Mouse (Mus musculus): ENCODE data around the gene Tspan13. TPM values are rescaled to one million over a fixed set of nuclear protein-coding genes. Genes with fewer than 3 reads are reported as not detected.

Gene Tspan13
- polyA plus RNA-seq, 1 experiment from 2014 or later: 382 TPM

DNA sequence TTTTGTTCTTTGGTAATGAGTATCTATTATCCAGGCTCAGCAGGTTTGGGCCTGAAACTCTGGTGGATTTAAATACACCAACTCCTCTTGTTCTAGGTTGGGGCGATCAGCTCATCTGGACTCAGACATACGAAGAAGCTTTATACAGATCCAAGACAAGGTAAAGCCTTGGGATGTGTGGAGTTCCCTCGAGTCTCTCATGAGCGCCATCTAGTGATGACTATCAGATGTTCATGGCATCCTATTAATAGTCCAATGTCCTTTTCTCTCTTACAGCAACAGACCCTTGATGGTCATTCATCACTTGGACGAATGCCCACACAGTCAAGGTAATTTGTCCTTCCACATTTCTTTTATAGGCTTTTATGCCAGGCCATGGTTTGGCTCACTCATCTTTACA is 46.5 kb downstream of the Tspan13 start:
- WGBS: 27% methylated on average over 5 of the region's 5 CpGs

DNA sequence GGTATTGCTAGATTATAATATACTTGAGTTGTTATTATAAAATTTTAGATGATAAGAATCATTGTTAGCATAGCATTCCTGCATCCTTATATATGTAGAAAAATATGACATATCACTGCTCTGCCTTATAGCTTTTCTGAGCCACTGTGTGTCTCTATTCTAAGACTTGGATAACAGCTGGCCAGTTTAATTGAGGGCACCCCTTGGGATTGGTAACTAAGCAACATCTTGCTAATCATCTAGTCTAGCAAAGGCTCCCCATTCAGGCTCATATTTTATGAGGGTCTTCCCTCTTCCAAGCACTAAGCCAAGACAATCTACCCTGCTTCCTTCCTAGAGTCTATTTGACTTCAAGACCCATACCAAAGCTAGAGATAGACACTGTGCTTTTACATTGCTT is 48.2 kb downstream of the Tspan13 start:
- H3K27me3 ChIP-seq (ENCODE audit: control insufficient read depth, insufficient read depth, low read length): no peaks in the 10 kb centered on the region
- DNase-seq (ENCODE audit: low spot score): peak; percentile 77
- ATAC-seq (ENCODE audit: low FRiP score): peak; percentile 74
- H3K4me2 ChIP-seq (replicated peaks): no peak overlapping the region
- H3K4me1 ChIP-seq (replicated peaks; ENCODE audit: control insufficient read depth, insufficient read depth, low read length): peaks cover 16% of the 10 kb centered on the region; the same call in 1 of the 2 replicates
- no peak overlapping the region for H3K4me3 ChIP-seq (replicated peaks; ENCODE audit: low read length)
- no peaks in the 10 kb centered on the region for H3K9me3 ChIP-seq (ENCODE audit: control insufficient read depth, low read length)
- H3K9ac ChIP-seq: no peak overlapping the region
- peak overlapping the region; percentile 40; the same call in 1 of the 2 replicates for H3K27ac ChIP-seq
- H3K36me3 ChIP-seq (replicated peaks; ENCODE audit: control insufficient read depth, insufficient read depth): no peaks in the 10 kb centered on the region

More for the DNA sequence above, 46.5 kb downstream of the Tspan13 start:
- no peak overlapping the region for H3K9ac ChIP-seq
- H3K4me2 ChIP-seq (replicated peaks): no peak overlapping the region
- H3K4me3 ChIP-seq (replicated peaks; ENCODE audit: low read length): no peak overlapping the region
- H3K36me3 ChIP-seq (replicated peaks; ENCODE audit: control insufficient read depth, insufficient read depth): no peaks in the 10 kb centered on the region
- ATAC-seq (ENCODE audit: low FRiP score) (0 out of 2 replicates have a peak, but pooled peaks have one; percentile 36), DNase-seq (ENCODE audit: low spot score) (peak; percentile 72)
- H3K27me3 ChIP-seq (ENCODE audit: control insufficient read depth, insufficient read depth, low read length): no peaks in the 10 kb centered on the region
- peaks cover 16% of the 10 kb centered on the region; the same call in 1 of the 2 replicates for H3K4me1 ChIP-seq (replicated peaks; ENCODE audit: control insufficient read depth, insufficient read depth, low read length)
- no peak overlapping the region for H3K27ac ChIP-seq
- H3K9me3 ChIP-seq (ENCODE audit: control insufficient read depth, low read length): no peaks in the 10 kb centered on the region

DNA sequence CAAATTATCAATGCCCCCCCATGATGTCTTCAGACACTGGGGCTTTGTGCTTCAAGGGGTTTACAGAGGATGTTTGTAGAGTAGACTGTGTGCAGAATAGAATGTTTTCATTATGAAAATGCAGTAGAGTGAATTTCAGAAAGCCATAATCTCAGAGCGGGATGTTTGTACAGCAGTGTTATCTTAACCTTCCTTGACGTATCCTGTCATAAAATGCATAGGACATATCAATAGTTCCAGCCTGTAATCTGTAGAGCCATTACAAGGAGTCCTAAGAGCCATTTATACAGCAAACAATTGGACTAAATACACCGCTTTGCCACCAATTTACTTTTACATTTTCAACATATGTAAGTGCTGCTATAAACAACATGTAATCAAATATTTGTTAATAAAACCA is 48.7 kb downstream of the Tspan13 start:
- WGBS: 76% methylated on average over 3 of the region's 3 CpGs
- 0 out of 2 replicates have a peak overlapping the region, but pooled peaks have one; percentile 43 for H3K27ac ChIP-seq
- ATAC-seq (ENCODE audit: low FRiP score): no peak

DNA sequence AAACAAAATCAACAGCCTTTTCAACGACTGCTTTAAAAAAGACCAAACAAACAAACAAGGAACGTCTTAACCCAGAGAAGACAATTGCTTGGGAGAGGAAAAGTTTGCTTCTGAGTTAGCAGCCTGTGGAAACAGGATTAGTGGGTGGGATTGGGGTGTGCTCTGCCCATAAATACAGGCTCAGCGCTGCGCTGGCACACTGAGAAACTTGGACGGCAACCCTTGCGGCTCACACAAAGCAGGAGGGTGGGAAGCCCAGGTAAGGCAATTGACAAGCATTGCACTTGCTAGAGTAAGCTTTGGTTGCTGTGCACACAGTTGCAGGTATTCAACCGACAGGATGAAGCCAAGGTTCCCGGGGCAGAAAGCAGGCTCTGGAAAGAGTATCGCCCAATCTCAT is 49.6 kb downstream of the Tspan13 start, which contains the start of gene Agr2:
TSS of gene Agr2 (plus strand) at position 197 of the 400 bp plus-strand sequence.
- H3K27me3 ChIP-seq (ENCODE audit: control insufficient read depth, insufficient read depth, low read length): no peaks in the 10 kb centered on the region
- no peaks in the 10 kb centered on the region for H3K9me3 ChIP-seq (ENCODE audit: control insufficient read depth, low read length)
- no peak within 1 kb of the TSS for H3K4me3 ChIP-seq (replicated peaks; ENCODE audit: low read length)
- no peak within 1 kb of the TSS for H3K9ac ChIP-seq
- ATAC-seq (ENCODE audit: low FRiP score) (no peak), DNase-seq (ENCODE audit: low spot score) (no peak)
- H3K4me1 ChIP-seq (replicated peaks; ENCODE audit: control insufficient read depth, insufficient read depth, low read length): peaks cover 11% of the 10 kb centered on the region; the same call in 1 of the 2 replicates
- 0 out of 2 replicates have a peak within 1 kb of the TSS, but pooled peaks have one; percentile 43 for H3K27ac ChIP-seq
- H3K36me3 ChIP-seq (replicated peaks; ENCODE audit: control insufficient read depth, insufficient read depth): no peaks in the 10 kb centered on the region
- 65% methylated on average over 9 of the region's 9 CpGs for WGBS
- no peak within 1 kb of the TSS for H3K4me2 ChIP-seq (replicated peaks)

More for the DNA sequence above, 48.7 kb downstream of the Tspan13 start:
- Histone ChIP-seq H3K27me3 (ENCODE audit: control insufficient read depth, insufficient read depth, low read length) (no peaks in the 10 kb centered on the region), H3K36me3 (replicated peaks; ENCODE audit: control insufficient read depth, insufficient read depth) (no peaks in the 10 kb centered on the region), H3K4me1 (replicated peaks; ENCODE audit: control insufficient read depth, insufficient read depth, low read length) (peaks cover 16% of the 10 kb centered on the region; the same call in 1 of the 2 replicates), H3K9me3 (ENCODE audit: control insufficient read depth, low read length) (no peaks in the 10 kb centered on the region), H3K4me3 (replicated peaks; ENCODE audit: low read length) (no peak overlapping the region), H3K4me2 (replicated peaks) (no peak overlapping the region), H3K9ac (no peak overlapping the region)
- peak; percentile 27 for DNase-seq (ENCODE audit: low spot score)

DNA sequence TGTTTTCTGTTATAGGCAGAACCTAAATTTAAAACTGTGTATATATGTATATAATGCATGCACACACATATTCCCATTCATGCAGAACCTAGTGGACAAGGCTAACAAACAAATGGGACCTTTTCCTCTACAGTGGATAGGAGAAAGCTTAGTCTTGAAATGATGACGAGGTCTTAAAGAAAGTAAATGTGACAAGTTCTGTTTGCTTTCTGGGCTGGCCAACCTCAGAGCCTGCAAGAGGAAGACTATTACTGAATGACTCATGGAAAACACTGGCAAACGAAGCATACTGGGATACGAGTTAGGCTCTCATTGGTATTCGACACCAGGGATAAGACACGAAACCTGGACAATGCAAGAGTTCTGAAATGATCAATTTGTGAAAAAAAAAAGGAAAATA is 57.6 kb downstream of the Tspan13 start:
- no peak for ATAC-seq (ENCODE audit: low FRiP score)
- no peaks in the 10 kb centered on the region for H3K27me3 ChIP-seq (ENCODE audit: control insufficient read depth, insufficient read depth, low read length)

DNA sequence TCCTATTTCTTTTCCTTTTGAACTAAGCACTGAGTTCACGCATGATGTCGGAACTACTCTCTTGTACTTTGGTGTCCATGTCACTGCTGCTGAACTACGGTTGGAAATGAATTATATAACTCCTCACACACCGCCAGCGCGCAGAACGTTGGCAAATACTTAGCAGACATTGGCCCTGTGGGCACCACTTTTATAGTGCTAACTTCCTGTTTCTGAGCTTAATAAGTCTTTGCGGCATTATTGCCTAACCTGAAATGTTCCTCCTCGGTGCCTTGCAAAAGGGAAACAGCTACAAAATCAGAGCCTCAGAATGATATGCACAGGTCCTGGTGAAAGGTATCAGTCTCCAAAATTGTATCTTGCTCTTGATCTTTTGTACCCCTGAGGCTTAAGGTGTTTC is 58.8 kb downstream of the Tspan13 start:
- no peaks in the 10 kb centered on the region for H3K9me3 ChIP-seq (ENCODE audit: control insufficient read depth, low read length)
- no peaks in the 10 kb centered on the region for H3K27me3 ChIP-seq (ENCODE audit: control insufficient read depth, insufficient read depth, low read length)
- no peak overlapping the region for H3K9ac ChIP-seq
- no peak for ATAC-seq (ENCODE audit: low FRiP score)
- no peak overlapping the region for H3K4me3 ChIP-seq (replicated peaks; ENCODE audit: low read length)
- no peaks in the 10 kb centered on the region for H3K36me3 ChIP-seq (replicated peaks; ENCODE audit: control insufficient read depth, insufficient read depth)
- no peak overlapping the region for H3K4me2 ChIP-seq (replicated peaks)
- 95% methylated on average over 9 of the region's 9 CpGs for WGBS
- H3K27ac ChIP-seq: no peak overlapping the region
- 0 out of 2 replicates have a peak, but pooled peaks cover 7% of the 10 kb centered on the region for H3K4me1 ChIP-seq (replicated peaks; ENCODE audit: control insufficient read depth, insufficient read depth, low read length)
- no peak for DNase-seq (ENCODE audit: low spot score)

More for the DNA sequence above, 57.6 kb downstream of the Tspan13 start:
- 87% methylated on average over 5 of the region's 5 CpGs for WGBS
- H3K4me2 ChIP-seq (replicated peaks): no peak overlapping the region
- no peaks in the 10 kb centered on the region for H3K36me3 ChIP-seq (replicated peaks; ENCODE audit: control insufficient read depth, insufficient read depth)
- H3K4me1 ChIP-seq (replicated peaks; ENCODE audit: control insufficient read depth, insufficient read depth, low read length): 0 out of 2 replicates have a peak, but pooled peaks cover 7% of the 10 kb centered on the region
- no peak overlapping the region for H3K4me3 ChIP-seq (replicated peaks; ENCODE audit: low read length)
- H3K27ac ChIP-seq: no peak overlapping the region
- H3K9me3 ChIP-seq (ENCODE audit: control insufficient read depth, low read length): no peaks in the 10 kb centered on the region
- no peak for DNase-seq (ENCODE audit: low spot score)
- no peak overlapping the region for H3K9ac ChIP-seq

DNA sequence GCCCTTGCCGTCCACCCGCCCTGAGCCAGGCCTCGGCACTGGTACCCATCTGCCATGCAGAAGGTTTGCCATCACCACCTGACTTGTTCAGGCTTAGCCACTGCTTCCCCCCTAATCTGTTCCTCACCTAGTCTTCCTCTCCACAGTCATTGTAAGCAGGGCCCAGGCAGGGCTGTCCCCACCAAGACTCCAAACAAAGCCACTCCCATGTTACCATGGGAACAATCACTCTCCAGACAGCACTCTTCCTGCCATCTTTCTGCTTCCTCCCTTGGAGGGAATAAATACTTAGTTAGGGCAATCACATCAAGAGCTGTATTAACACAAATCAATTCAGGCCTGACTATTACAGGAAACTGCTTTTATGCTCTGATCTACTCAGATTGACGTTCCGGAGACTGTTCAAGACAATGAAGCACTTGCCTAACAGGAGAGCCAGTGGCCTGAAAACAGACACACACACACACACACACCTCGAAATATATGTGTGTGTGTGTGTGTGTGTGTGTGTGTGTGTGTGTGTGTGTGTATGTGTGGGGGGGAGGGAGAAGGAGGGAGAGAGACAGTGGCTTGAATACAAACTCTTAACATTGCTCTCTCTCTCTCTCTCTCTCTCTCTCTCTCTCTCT is 60.5 kb downstream of the Tspan13 start:
- H3K9ac ChIP-seq: no peak overlapping the region
- H3K27ac ChIP-seq: peak overlapping the region; percentile 47; the same call in 1 of the 2 replicates
- H3K27me3 ChIP-seq (ENCODE audit: control insufficient read depth, insufficient read depth, low read length): no peaks in the 10 kb centered on the region
- H3K4me1 ChIP-seq (replicated peaks; ENCODE audit: control insufficient read depth, insufficient read depth, low read length): 0 out of 2 replicates have a peak, but pooled peaks cover 7% of the 10 kb centered on the region
- no peak overlapping the region for H3K4me3 ChIP-seq (replicated peaks; ENCODE audit: low read length)
- no peak overlapping the region for H3K4me2 ChIP-seq (replicated peaks)
- no peaks in the 10 kb centered on the region for H3K9me3 ChIP-seq (ENCODE audit: control insufficient read depth, low read length)
- DNase-seq (ENCODE audit: low spot score) (peak; percentile 36), ATAC-seq (ENCODE audit: low FRiP score) (peak; percentile 81)
- 35% methylated on average over 6 of the region's 6 CpGs for WGBS
- no peaks in the 10 kb centered on the region for H3K36me3 ChIP-seq (replicated peaks; ENCODE audit: control insufficient read depth, insufficient read depth)

DNA sequence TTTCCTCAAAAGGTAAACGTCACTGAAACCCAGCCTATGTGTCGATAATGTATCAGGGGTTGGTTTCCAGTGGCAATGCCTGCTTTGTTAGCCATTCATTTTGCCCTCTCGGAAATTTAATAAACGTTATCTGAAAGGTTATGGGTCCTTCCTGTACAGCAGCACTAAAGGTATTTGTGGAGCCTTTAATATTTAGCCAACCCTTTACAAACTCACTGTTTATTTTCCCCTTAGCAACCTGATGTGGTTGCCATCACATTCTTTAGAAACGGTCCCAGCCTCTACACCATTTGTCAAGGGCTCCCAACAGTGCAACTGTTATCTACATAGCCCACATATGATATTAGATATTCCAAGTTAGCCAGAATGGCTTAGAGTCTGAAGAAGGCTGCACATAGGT is 62.7 kb downstream of the Tspan13 start:
- no peaks in the 10 kb centered on the region for H3K36me3 ChIP-seq (replicated peaks; ENCODE audit: control insufficient read depth, insufficient read depth)
- H3K4me1 ChIP-seq (replicated peaks; ENCODE audit: control insufficient read depth, insufficient read depth, low read length): 0 out of 2 replicates have a peak, but pooled peaks cover 7% of the 10 kb centered on the region
- H3K4me3 ChIP-seq (replicated peaks; ENCODE audit: low read length): no peak overlapping the region
- H3K4me2 ChIP-seq (replicated peaks): no peak overlapping the region
- H3K9ac ChIP-seq: no peak overlapping the region
- no peaks in the 10 kb centered on the region for H3K9me3 ChIP-seq (ENCODE audit: control insufficient read depth, low read length)
- no peaks in the 10 kb centered on the region for H3K27me3 ChIP-seq (ENCODE audit: control insufficient read depth, insufficient read depth, low read length)
- ATAC-seq (ENCODE audit: low FRiP score) (no peak), DNase-seq (ENCODE audit: low spot score) (no peak)
- WGBS: 85% methylated on average over 5 of the region's 5 CpGs
- H3K27ac ChIP-seq: no peak overlapping the region

DNA sequence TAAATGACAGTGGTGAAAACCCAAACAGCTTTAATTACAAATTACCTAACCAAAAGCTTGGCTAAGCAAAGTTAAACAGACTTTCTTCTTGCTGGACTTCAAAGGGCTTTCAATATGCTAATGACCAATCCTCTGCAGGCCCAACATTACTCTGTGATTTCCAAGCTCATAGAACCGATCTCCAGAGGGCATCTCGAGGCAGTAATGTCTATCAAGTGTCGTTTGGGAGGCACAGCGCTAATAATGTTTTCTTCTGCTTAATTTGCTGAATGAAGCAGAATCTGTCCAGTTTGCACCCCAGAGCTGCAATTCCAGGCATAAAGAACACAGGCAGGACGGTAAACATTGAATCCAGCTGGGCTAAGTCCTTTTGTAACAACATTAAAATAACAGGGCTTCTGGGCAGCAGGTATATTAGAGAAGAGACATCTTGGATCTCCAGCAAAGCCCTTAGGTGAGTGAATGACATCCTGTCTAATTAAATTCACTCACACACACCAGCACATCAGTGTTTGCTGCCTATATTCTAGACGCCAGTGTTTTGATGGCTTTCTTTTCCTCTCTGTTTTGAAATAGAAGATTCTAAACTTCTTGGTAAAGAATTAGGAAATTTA is 64.6 kb downstream of the Tspan13 start:
- Histone ChIP-seq H3K9ac (no peak overlapping the region), H3K4me2 (replicated peaks) (no peak overlapping the region), H3K36me3 (replicated peaks; ENCODE audit: control insufficient read depth, insufficient read depth) (no peaks in the 10 kb centered on the region), H3K4me1 (replicated peaks; ENCODE audit: control insufficient read depth, insufficient read depth, low read length) (0 out of 2 replicates have a peak, but pooled peaks cover 7% of the 10 kb centered on the region), H3K27ac (peak overlapping the region; percentile 27; the same call in 1 of the 2 replicates), H3K9me3 (ENCODE audit: control insufficient read depth, low read length) (no peaks in the 10 kb centered on the region), H3K27me3 (ENCODE audit: control insufficient read depth, insufficient read depth, low read length) (no peaks in the 10 kb centered on the region), H3K4me3 (replicated peaks; ENCODE audit: low read length) (no peak overlapping the region)
- 29% methylated on average over 6 of the region's 6 CpGs for WGBS
- no peak for DNase-seq (ENCODE audit: low spot score)
- peak; percentile 59 for ATAC-seq (ENCODE audit: low FRiP score)
